Mouse (Mus musculus): ENCODE data around the gene Itga7. TPM values are rescaled to one million over a fixed set of nuclear protein-coding genes. Genes with fewer than 3 reads are reported as not detected.
"Not testable (repeated sequence)": the region's sequence is repeated elsewhere in the genome, so short reads cannot be mapped to it uniquely, and the experiment has no call there.

Itga7 gene
- total RNA-seq, 4 experiments from 2014 or later: 161 to 179 (median 167) TPM

- DNase-seq (ENCODE audit: low spot score): no peak
These were observed 47.2 kb downstream of the Itga7 start for GRCm38 (mm10) chr10:128980644-128981365.

DNA sequence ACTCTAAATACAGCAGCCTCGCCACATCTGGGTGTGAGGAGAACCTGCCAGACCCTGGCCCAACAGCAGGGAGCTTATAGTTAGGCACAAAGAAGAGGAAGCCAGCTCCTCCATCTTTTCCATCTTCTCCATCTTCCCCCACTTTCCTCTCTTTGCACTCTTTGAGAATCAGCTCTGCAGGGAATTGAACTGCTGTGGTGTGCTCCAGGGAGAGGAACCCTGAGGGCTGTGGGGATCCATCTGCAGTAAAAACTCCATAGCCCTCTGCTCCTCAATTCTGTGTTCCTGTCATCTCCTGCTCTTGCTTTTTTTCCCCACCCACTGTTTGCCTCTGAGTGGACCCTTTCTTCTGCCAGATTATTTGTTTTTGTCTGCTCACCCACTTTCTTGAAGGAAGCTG, 55.5 kb downstream of the Itga7 start, which contains the start of gene Olfr9:
Gene Olfr9, plus strand, starts transcription at position 301 of the 400 bp plus-strand sequence.
- DNase-seq (ENCODE audit: low spot score): not testable (repeated sequence)

DNA sequence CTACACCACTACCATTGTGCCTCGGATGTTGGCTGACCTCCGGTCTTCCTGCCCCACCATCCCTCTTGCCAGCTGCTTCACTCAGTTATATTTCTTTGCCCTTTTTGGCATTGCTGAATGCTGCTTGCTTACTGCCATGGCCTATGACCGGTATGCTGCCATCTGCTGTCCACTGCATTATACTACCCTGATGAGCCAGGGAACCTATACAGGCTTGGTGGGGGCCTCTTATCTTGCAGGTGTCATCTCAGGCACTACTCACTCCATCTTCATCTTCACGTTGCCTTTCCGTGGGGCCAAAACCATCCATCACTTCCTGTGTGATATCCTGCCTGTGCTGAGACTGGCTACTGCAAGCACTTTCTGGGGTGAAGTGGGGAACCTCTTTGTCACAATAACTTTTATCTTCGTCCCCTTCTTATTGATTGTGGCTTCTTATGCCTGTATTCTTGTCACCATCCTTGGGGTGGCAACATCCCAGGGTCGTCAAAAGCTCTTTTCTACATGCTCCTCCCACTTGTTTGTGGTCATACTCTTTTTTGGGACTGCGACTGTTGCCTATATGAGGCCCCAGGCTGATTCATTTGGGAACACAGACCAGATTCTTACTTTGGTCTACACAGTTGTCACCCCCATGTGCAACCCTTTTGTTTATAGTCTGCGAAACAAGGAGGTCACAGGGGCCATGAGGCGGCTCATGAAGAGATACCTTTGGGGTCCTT, 56.7 kb downstream of the Itga7 start:
- not testable (repeated sequence) for DNase-seq (ENCODE audit: low spot score)

DNA sequence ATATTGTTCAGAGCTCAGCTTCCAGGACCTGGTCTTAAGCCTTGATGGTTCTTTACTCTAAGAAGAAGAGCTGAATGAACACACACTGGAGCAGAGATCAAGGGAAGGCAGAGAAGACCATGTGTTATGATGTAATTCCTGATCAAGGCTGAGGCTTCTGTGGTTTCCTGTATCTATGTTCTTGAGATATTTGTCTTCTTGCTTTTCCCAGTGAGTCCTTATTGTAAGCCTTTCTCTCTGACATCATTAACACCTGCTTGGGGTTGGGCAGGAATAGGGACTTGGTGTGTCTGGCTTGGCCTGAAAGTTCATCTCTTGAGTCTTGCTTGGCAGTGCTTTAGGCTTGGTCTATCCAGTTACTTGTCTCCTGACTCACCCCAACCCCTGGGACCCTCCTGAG, 57.4 kb downstream of the Itga7 start:
- DNase-seq (ENCODE audit: low spot score): no peak

- no peak for DNase-seq (ENCODE audit: low spot score)
These were observed 62.2 kb downstream of the Itga7 start for GRCm38 (mm10) chr10:128995796-128996195.

GRCm38 (mm10) chr10:128996523-128997040, 63.0 kb downstream of the Itga7 start:
- no peak for DNase-seq (ENCODE audit: low spot score)

DNA sequence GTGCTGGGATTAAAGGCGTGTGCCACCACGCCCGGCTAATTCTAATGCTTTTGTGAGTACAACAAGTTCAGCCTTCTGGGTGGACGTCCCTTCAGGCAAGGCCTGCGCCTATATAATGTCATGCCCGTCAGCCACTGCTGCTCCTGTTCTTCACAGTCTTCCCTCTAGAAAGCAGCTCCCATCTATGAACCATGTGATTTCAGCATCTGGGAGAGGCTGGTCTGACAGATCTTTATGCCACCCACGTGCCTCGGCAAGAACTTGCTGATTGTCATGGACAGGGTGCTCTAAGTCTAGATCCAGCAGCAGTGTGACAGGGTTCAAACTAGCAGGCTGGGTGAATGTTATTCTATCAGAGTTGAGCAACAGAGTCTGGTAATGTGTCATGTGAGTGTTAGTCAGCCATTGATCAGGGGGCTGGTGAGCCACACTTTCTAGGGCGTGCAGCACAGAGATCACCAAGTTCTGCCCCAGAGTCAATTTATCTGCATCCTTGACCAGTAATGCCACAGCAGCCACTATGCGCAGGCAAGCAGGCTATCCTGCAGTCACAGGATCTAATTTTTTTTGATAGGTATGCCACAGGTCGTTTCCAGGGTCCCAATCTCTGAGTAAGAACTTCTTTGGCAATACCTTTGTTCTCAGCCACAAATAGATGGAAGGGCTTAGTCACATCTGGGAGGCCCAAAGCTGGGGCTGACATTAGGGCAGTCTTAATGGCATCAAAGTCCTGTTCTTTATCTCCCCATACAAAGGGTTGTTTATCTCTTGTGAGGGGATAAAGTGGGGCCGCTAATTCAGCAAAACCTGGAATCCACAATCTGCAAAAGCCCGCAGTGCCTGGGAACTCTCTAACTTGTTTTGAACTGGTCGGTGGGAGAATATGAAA, 70.7 kb downstream of the Itga7 start:
- no peak for DNase-seq (ENCODE audit: low spot score)

Other genes with a start within 250 kb of the Itga7 start
- 10 to 100 TPM; 84.0 to 87.9 (median 85.0) TPM for gene Rab5b, start 237.6 kb upstream of the Itga7 start, total RNA-seq (2022)
- gene Pmel, start 229.6 kb upstream of the Itga7 start, total RNA-seq (2022): under 1 TPM; 0.29 to 0.79 (median 0.44) TPM
- gene Cdk2, start 228.8 kb upstream of the Itga7 start, total RNA-seq (2022): 1 to 10 TPM; 8.0 to 8.8 (median 8.5) TPM
- 10 to 100 TPM; 11.3 to 12.9 (median 12.6) TPM for gene Dgka, start 189.0 kb upstream of the Itga7 start, total RNA-seq (2022)
- 10 to 100 TPM in 1 of 4 experiments, 1 to 10 TPM in 3; 7.9 to 11.1 (median 9.4) TPM for gene Pym1, start 185.9 kb upstream of the Itga7 start, total RNA-seq (2022)
- 1 to 10 TPM; 2.2 to 2.8 (median 2.5) TPM for gene Mmp19, start 142.9 kb upstream of the Itga7 start, total RNA-seq (2022)
- gene Dnajc14, start 129.8 kb upstream of the Itga7 start, total RNA-seq (2022): 10 to 100 TPM; 34.7 to 38.9 (median 35.9) TPM
- gene Tmem198b, start 129.4 kb upstream of the Itga7 start, total RNA-seq (2022): 1 to 10 TPM; 4.4 to 5.6 (median 4.8) TPM
- gene Sarnp, start 116.5 kb upstream of the Itga7 start, total RNA-seq (2022): 10 to 100 TPM; 31.5 to 40.7 (median 36.8) TPM
- 10 to 100 TPM in 1 of 4 experiments, 1 to 10 TPM in 3; 5.8 to 10.5 (median 7.0) TPM for gene Ormdl2, start 112.2 kb upstream of the Itga7 start, total RNA-seq (2022)
- gene Gdf11, start 42.1 kb upstream of the Itga7 start, total RNA-seq (2022): 1 to 10 TPM; 1.3 to 3.0 (median 1.9) TPM
- 100 to 1,000 TPM; 121 to 171 (median 135) TPM for gene Cd63, start 32.8 kb upstream of the Itga7 start, total RNA-seq (2022)
- gene Rdh5, start 10.9 kb upstream of the Itga7 start, total RNA-seq (2022): 1 to 10 TPM; 3.8 to 6.2 (median 5.2) TPM
- 100 to 1,000 TPM; 150 to 260 (median 205) TPM for gene Bloc1s1, start 9.8 kb upstream of the Itga7 start, total RNA-seq (2022)
- not detected for gene Mettl7b, start 27.2 kb downstream of the Itga7 start, total RNA-seq (2022)
- not detected for gene Olfr9, start 55.6 kb downstream of the Itga7 start, total RNA-seq (2022)
- not detected for gene Olfr763, start 77.0 kb downstream of the Itga7 start, total RNA-seq (2022)
- gene Olfr764-ps1, start 106.1 kb downstream of the Itga7 start, total RNA-seq (2022): not detected
- not detected for gene Olfr765, start 116.2 kb downstream of the Itga7 start, total RNA-seq (2022)
- not detected for gene Olfr766-ps1, start 135.2 kb downstream of the Itga7 start, total RNA-seq (2022)
- gene Olfr767, start 149.1 kb downstream of the Itga7 start, total RNA-seq (2022): not detected
- gene Olfr768, start 165.6 kb downstream of the Itga7 start, total RNA-seq (2022): not detected
- not detected for gene Olfr769, start 184.0 kb downstream of the Itga7 start, total RNA-seq (2022)
- gene Olfr770, start 205.2 kb downstream of the Itga7 start, total RNA-seq (2022): not detected
- not detected for gene Olfr771, start 230.9 kb downstream of the Itga7 start, total RNA-seq (2022)
- gene Olfr772, start 244.1 kb downstream of the Itga7 start, total RNA-seq (2022): not detected